Mouse (Mus musculus): ENCODE measurements around the gene Ntrk1.

The Ntrk1 gene

DNA sequence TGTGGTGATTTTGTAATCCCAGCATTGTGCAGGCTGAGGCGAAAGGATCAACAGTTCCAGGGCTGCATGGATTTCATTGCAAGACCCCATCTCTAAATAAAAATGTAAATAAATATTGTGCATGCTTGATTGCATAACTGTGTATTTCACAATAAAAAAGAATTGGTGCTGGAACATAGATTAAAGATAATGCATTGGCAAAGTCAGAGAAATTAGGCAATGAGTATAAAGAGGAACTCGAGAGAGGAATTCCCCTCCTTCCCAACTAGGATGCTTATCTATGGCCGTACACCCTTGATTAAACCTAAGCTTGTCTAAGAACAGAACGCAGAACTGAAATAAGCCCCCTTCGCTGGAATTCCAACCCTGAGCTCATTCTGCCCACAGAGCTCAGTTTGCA, 9.8 kb downstream of the Ntrk1 start:
- DNase-seq, result no peak

GRCm38 (mm10) chr3:87783282-87784023, 11.5 kb downstream of the Ntrk1 start:
- no peak for DNase-seq

DNA sequence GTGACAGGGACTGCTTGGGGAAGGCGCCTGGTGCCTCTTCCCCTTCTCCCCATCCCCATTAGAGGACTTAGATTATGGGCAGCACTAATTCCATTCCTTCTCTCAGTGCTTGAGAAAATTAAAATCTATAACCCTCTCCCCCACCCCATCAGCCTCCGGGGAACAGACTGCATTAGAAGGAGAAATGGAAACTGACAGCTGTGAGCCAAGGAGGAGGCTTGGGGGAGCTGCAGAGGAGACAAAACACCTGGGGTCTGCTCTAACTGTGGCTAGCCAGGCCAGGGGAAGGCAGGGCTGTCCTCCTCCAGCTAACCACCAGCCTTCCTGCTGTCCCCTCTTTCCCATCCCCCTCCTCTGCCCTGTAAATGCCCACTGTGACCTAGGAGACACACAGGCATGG, 15.9 kb downstream of the Ntrk1 start:
- DNase-seq, result no peak

GRCm38 (mm10) chr3:87778283-87778682, 16.7 kb downstream of the Ntrk1 start:
- DNase-seq, result peak; percentile 56

DNA sequence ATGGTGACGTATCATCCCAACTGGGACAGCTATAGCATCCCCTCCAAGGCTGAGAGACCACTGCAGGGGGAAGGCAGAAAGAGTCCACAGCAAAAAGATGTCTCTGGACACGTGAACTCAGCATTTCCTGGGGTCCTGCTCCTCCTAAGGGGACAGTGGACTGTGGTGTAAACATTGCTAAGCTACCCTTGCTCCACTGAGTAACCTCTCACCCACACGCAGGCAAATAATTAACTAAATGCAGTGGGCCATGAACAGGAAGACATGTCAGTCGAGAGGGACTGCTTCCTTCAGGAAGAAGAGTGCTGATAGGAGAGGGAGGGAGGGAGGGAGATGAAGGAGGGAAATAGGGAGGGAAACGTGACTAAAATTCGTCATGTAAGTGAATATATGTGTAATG, 23.9 kb downstream of the Ntrk1 start:
- peak; percentile 76 for DNase-seq

DNA sequence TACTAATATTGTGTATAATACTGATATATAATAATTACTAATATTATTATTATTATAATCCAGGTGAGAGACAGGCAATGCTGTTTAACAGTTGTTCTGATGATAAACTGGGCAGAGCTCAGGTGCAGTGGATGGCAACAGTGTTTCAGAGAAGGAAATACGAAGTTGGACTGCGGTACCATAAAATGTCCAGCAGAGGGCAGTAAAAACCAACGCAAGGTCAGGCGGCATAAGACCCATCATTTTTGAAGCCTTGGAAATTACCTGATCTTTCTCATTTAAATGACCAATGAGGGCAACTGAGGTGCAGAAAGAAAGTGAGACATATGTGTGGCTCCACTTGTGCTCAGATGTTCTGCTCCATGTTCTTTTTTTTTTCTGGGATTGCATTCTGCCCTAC, 24.7 kb downstream of the Ntrk1 start:
- DNase-seq, result peak; percentile 71

- DNase-seq, result no peak
These were observed 25.5 kb downstream of the Ntrk1 start for GRCm38 (mm10) chr3:87769506-87769905.

DNA sequence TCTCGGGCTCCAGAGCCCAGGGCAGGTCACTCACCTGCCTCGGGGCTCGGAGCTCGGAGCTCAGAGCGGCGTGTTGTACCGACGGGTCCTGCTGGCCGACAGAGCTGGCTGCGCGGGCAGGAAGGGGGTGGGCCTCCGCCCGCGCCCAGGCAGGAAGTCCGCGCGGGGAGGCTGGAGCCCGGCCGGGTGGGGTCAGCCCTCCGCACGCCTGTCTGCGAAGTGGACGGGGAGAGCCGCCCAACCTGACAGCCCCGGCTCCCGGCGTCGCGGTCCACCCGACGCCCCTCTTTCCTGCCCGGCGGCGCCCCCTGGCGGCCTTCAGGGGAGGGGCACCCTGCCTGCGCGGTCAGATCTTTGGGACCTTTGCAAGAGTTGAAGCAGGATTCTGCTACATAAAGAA, 26.1 kb downstream of the Ntrk1 start:
- peak; percentile 94 for DNase-seq

DNA sequence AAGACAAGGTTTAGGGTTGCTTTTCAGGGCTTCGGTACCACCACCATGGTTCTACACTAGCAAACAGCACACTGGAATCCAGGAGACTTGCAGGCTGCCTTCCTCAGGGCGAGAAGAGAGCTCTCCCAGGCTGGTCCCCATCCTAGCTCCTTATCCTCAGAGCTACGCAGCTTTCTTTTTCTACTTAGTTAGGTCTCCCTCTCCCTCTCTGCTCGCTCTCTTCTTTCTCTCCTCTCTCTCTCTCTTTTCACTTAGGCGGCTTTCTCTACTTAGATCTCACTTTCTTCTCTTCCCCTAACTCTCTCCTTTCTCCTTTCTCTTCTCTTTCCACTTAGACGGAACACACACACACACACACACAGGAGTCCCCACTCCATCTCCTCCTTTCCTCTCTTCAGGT, 26.5 kb downstream of the Ntrk1 start:
- no peak for DNase-seq

DNA sequence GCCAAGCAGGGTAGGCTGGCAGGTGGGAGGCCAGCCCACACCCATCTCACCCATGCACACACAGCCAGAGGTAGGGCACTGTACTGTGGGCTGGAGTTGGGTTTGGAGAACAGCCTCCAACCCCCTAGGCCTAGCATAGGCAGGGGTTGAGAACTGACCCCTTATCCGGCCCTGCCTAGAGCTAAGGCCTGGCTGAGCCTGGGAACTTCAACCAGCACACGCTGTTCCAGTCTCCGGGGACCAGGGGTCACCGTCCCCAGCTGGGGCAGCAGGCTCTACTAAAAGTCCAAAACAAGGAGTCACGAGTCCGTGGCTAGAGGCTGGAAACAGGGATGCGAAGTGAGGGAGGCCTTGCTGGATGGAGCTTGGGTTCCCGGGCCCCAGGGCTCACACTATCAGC, 27.2 kb downstream of the Ntrk1 start:
- DNase-seq, result peak; percentile 79

GRCm38 (mm10) chr3:87766284-87766667, 28.7 kb downstream of the Ntrk1 start:
- DNase-seq, result no peak

DNA sequence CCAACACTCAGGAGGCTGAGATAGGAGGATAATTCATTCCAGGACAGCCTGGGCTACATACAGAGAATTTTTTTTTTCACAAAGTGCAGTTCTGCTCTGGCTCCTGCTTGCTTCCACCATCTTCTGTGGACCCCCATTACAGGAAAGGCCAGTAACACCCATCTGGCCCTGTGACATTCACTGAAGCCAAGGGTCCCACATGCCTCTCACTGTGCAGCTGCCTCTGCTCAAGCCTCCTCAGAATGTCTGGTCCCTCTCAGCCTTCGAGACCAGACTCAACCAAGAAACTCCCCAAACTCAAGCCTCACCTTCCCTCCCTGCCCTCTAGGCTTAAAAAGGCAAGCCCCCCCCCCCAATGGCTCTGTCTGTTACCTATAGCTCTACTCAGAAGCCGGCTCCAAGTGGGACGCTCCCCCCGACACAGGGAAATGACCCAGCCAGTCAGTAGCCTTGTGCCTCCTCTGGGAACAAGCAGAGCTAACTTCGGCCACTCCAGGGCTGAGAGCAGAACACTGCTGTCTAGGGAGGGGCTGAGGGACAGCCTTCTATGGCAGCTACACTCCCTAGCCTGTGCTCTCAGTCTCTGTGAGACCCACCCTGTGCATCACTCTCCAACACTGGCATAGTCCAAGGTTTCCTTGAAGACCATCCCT, 29.2 kb downstream of the Ntrk1 start:
- DNase-seq, result no peak

- DNase-seq, result peak; percentile 84
These were observed 29.9 kb downstream of the Ntrk1 start for GRCm38 (mm10) chr3:87765091-87765490.

DNA sequence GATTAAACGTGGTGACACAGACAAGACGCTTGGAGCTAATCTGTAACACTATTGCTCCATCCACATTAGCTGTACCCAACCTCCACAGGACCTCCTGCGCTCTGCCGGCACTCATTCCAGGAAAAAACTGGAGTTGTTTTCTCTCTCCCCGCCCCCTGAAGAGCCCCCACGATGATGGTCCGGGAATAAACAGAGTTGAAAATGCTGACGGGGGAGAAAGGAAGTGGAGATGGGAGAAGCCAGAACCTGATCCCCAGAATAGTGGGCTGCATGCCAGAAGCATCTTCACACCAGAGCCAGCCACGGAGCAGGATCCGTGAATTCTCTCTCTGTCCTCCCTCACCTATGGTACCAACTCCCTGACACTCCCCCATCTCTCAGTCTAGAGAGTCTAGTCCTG, 30.5 kb downstream of the Ntrk1 start:
- peak; percentile 65 for DNase-seq

DNA sequence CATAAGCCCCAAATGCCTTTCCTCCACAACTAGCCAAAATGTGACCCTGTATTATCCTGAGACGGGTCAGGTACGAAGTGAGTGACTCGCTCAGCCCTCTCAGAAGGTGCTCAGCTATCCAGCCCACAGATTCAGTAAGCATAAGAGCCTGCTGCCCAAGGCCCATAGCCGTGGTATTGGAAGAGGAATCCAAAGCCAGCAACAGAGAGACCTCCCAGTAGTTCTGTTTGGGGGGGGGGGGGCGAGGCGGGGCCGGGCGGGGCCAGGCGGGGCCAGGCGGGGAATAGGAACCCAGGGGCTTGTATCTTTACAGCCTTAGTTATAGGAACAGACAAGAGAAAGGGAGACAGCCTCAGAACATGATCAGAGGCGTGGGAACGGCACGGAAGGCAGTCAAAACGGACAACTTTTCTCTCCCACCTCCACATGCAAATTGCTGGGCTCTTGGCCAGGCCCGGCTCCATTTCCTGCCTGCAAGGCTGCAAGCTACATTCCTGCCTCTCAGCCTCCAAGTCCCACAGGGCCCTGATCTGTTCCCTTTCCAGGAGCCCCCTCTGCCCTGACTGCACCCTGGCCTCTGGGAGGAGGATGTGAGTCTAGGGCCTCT, 31.2 kb downstream of the Ntrk1 start:
- DNase-seq, result peak; percentile 91

- no peak for DNase-seq
These were observed 31.8 kb downstream of the Ntrk1 start for GRCm38 (mm10) chr3:87763202-87763601.

DNA sequence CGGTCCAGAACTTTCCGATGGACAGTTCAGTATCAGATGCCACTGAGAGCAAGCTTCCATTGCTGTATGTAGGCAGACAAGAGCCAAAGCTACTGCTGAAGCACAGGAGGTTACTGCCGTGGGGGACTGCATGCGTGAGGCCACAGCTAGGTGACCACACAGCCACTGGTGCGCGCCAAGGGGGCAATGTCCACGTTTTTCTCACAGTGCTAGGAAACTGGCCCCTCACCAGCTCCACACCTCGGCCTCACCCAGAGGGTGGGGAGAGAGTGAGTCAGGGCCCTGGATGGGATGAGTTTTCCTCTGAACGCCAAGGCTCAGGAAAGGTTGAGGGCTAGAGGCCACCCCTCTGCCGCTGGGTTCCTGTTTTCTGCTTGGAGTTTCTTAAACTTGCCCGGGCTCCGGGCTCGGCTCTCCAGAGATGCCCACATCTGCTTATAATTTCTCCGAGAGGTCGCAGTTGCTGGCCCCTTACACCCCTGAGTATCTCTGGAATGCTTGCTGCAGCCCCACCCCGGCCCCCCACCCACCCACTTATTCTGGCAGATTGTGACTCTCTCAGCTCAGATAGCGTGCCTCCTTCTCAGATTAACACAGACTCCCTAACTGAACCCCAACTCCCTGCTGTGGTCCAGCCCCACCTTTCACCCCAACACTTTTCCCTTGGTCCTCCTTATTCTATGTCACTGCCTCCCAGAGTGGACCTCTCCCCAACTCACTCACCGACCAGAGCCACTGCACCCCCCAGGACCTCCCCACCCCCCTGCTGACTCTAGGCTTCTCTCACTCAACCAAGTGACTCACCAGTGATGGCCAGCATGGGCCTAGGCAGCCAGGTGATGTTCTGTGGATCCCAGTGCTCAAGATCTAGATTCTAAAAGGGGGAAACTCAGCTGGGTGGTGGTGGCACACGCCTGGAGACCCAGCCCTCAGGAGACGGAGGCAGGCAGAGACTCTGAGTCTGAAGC, 33.3 kb downstream of the Ntrk1 start:
- DNase-seq, result peak; percentile 70

DNA sequence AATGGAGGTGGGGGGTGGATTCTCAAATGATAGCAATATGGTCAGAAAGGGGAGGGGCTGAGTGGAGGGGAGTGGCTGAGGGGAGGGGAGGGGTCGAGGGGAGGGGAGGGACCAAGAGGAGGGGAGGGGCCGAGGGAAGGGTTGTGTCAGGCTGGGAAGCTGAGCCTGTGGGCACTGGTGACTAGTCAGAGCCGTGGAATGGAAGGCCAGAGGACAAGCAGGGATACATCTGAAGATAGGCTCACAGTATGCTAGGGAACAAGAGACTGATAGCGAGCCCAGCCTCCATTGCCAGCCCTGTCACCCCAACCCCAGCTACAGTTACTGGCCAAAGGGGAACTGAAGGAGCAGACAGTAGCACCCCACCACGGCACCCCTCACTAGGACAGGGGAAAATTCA, 36.3 kb downstream of the Ntrk1 start:
- DNase-seq, result no peak

DNA sequence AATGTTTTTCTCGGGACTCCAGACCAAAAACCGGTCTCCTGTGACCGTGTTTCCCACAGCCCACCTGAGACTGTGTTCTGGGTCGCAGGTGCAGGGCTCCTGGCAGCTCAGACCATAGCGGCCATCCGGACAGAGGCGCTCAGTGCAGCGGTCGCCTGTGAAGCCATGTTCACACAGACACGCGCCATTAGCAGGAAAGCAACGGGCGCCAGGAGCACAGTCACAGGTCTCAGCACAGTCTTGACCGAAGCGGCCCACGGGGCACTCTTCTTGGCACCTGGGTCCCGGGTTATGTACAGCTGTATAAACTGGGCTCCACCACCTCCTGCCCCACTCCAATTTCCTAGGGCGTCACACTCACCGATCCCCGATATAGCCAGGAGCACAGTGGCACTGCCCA, 38.5 kb downstream of the Ntrk1 start:
- DNase-seq, result no peak

DNA sequence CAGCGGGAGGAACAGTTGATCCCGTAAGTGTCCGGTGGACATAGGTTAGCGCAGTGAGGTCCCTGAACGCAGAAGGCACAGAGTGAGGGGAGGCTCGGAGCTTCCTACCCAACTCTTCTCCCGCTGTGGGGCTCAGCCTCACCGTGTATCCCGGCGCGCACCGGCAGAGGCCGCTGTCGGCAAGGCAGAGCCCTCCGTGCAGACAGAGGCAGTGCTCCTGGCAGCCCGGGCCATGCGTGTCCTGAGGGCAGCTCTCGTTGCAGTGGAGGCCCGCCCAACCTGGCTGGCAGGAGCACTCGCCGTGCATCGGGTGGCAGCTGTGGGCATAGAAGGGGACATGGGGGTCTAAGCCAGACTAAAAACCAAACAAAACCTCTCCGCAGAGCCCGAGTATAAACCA, 39.0 kb downstream of the Ntrk1 start:
- DNase-seq, result peak; percentile 91

GRCm38 (mm10) chr3:87753829-87754228, 41.1 kb downstream of the Ntrk1 start:
- DNase-seq, result no peak

DNA sequence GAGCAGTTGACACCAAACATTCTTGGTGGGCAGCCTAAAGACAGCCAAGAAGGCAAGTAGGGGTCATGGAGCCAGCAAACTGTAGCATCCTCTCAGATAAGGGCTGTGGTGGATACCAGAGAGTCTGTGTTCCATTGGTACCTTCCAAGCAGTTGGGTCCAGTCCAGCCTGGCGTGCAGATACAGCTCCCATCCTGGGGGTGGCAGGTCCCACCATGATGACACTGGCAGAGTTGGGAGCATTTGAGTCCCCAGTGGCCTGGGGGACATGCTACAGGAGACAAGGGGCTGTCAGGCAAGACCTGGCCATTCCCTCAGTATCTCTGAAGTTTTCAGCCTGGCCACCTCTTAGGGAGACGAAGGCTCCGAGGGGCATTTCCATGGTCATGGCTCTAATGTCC, 42.4 kb downstream of the Ntrk1 start:
- DNase-seq, result no peak

DNA sequence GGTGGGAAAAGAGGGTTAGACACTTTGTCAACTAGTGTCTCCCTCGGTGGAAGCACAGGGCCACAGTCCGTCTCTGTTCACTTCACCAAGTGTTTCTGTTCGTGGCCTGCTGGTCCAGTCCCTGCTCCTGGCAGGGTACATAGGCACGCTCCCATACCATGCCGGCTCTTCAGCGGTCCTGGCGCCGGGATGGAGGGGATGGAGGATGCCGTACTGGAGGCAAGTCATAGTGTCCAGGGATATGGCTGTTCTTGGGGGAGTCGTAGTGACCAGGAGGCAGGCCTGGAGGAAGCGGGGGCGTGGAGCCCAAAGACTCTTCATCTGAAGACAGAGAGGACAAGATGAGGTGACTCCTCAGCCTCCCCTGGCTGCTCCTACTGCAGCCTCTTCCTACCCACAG, 45.0 kb downstream of the Ntrk1 start:
- DNase-seq, result no peak
